Mouse (Mus musculus) lung, postnatal 0 days (tissue): ENCODE data around the gene Anxa10.

Source experiments
- CTCF ChIP-seq: IDR thresholded peaks from 2 replicates; pipeline ENCODE4 v1.5.1; 2016; ENCODE audit warnings: antibody characterized with exemption, mild to moderate bottlenecking
- EP300 ChIP-seq: IDR thresholded peaks from 2 replicates; pipeline ENCODE4 v1.6.1; 2016; ENCODE audit warnings: antibody characterized with exemption, mild to moderate bottlenecking, control low read depth

GRCm38 (mm10) chr8:62123098-62123497, at the start of gene Anxa10:
- no peak for TF ChIP-seq CTCF
- TF ChIP-seq EP300, result no peak
